11 mouse cellular contexts compared by ENCODE assay signal in the genomic region with DNA sequence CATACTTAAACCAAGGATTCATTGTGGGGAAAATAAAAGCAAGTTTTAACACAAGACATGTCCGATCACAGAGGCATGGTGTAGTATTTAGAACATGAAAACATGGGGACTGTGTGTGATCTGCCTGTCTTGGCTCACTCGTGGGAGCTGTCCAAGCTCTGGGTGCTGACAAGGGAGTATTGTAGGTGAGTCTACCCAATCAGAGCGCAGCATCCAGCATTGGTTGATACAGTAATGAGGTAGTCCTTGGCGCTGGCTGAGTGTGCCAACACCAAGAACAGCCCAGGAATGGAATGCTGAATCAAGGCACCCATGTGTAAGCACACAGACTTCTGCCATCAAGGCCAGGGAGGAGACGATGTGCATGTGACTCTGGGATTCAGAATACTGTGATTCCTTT.
DNase-seq lines count a peak whose midpoint lies in the region; ATAC-seq lines count a peak whose summit lies in the region.
"Had no signal": no experiment of that assay in that cellular context is flagged by ENCODE, and none has a peak within 500 bp of the region (broad histone marks: within the 10 kb centered on the region; RNA-seq: fewer than 3 reads in every experiment).

No protein-coding gene starts in this region.

- no peaks in the 10 kb centered on the region for H3K36me3 ChIP-seq in intestine, embryonic 14.5 days (ENCODE audit: control insufficient read depth, insufficient read depth, low read length)
- H3K36me3 ChIP-seq in intestine, embryonic 16.5 days (ENCODE audit: control insufficient read depth, insufficient read depth, low read length): no peaks in the 10 kb centered on the region
- no peaks in the 10 kb centered on the region for H3K36me3 ChIP-seq in embryonic facial prominence, embryonic 10.5 days (replicated peaks)

- WGBS in intestine, embryonic 14.5 days: 61% methylated on average over 5 of the region's 5 CpGs
- 60% methylated on average over 5 of the region's 5 CpGs for WGBS in intestine, embryonic 16.5 days
- WGBS in embryonic facial prominence, embryonic 10.5 days: 69% methylated on average over 5 of the region's 5 CpGs

- no peaks in the 10 kb centered on the region for H3K27me3 ChIP-seq in intestine, embryonic 14.5 days (replicated peaks; ENCODE audit: control insufficient read depth, insufficient read depth, low read length)
- no peaks in the 10 kb centered on the region for H3K27me3 ChIP-seq in intestine, embryonic 16.5 days (replicated peaks; ENCODE audit: control insufficient read depth, insufficient read depth, low read length)
- no peaks in the 10 kb centered on the region for H3K27me3 ChIP-seq in embryonic facial prominence, embryonic 10.5 days (replicated peaks; ENCODE audit: low read depth, poor library complexity, severe bottlenecking)
- H3K27me3 ChIP-seq: megakaryocyte, embryonic 14.5 days had no signal

- no peak overlapping the region for H3K9ac ChIP-seq in intestine, embryonic 14.5 days (ENCODE audit: low read length)
- H3K9ac ChIP-seq in intestine, embryonic 16.5 days (ENCODE audit: low read depth, low read length): no peak overlapping the region

- ATAC-seq in intestine, embryonic 14.5 days (replicated peaks; ENCODE audit: low FRiP score, low TSS enrichment, low read depth): no peak
- ATAC-seq in intestine, embryonic 16.5 days: no peak
- no peak for ATAC-seq in activated CD4-positive, CD25-positive, alpha-beta regulatory T cell, adult 4 months

- no peak overlapping the region for H3K27ac ChIP-seq in intestine, embryonic 14.5 days (ENCODE audit: low read depth)
- H3K27ac ChIP-seq in intestine, embryonic 16.5 days (ENCODE audit: low read length): no peak overlapping the region
- H3K27ac ChIP-seq in embryonic facial prominence, embryonic 10.5 days (replicated peaks): no peak overlapping the region
- H3K27ac ChIP-seq: layer of hippocampus, adult 2 months had no signal

- DNase-seq in intestine, embryonic 14.5 days (ENCODE audit: low spot score): peak; percentile 67
- DNase-seq in thymus, postnatal 4 days: peak; percentile 12
- DNase-seq in thymus, postnatal 0 days (ENCODE audit: low spot score): no peak
- DNase-seq in embryonic facial prominence, embryonic 10.5 days (ENCODE audit: low spot score): peak; percentile 53
- no peak for DNase-seq in right cerebral cortex, adult 18-20 months
- no peak for DNase-seq in frontal cortex, postnatal 25 days (ENCODE audit: low spot score in 2 of 2)
- DNase-seq: liver had no signal

- H3K4me3 ChIP-seq in intestine, embryonic 14.5 days (ENCODE audit: low read depth, low read length): no peak overlapping the region
- H3K4me3 ChIP-seq in intestine, embryonic 16.5 days (ENCODE audit: low read length): no peak overlapping the region
- no peak overlapping the region for H3K4me3 ChIP-seq in embryonic facial prominence, embryonic 10.5 days
- H3K4me3 ChIP-seq: layer of hippocampus, adult 2 months; megakaryocyte, embryonic 14.5 days had no signal

- H3K4me2 ChIP-seq in intestine, embryonic 14.5 days (ENCODE audit: low read length): no peak overlapping the region
- no peak overlapping the region for H3K4me2 ChIP-seq in intestine, embryonic 16.5 days (ENCODE audit: low read depth, low read length)

- no peaks in the 10 kb centered on the region for H3K4me1 ChIP-seq in intestine, embryonic 14.5 days (replicated peaks; ENCODE audit: control insufficient read depth, insufficient read depth, low read length)
- H3K4me1 ChIP-seq in intestine, embryonic 16.5 days (ENCODE audit: control insufficient read depth, insufficient read depth, low read length): no peaks in the 10 kb centered on the region
- H3K4me1 ChIP-seq in embryonic facial prominence, embryonic 10.5 days: peaks cover 11% of the 10 kb centered on the region; the same call in 1 of the 2 replicates
- H3K4me1 ChIP-seq: megakaryocyte, embryonic 14.5 days had no signal

- H3K9me3 ChIP-seq in intestine, embryonic 14.5 days (ENCODE audit: control insufficient read depth, low read length): no peaks in the 10 kb centered on the region
- H3K9me3 ChIP-seq in intestine, embryonic 16.5 days (ENCODE audit: control insufficient read depth, low read length): no peaks in the 10 kb centered on the region
- H3K9me3 ChIP-seq in embryonic facial prominence, embryonic 10.5 days: no peaks in the 10 kb centered on the region

Comparison
In these comparisons a context has a peak if more than half of its experiments do, and no peak if none do; other contexts are left out.
1. DNase-seq: peak in intestine, embryonic 14.5 days (single experiment), thymus, postnatal 4 days (single experiment) and embryonic facial prominence, embryonic 10.5 days (single experiment); none in thymus, postnatal 0 days (single experiment), right cerebral cortex, adult 18-20 months (single experiment) and frontal cortex, postnatal 25 days (0 of 2).